ENCODE assay signal across 13 mouse cellular contexts in genomic region chr13:74071244-74071643, GRCm38 (mm10). TPM values are rescaled to one million over a fixed set of nuclear protein-coding genes. Genes with fewer than 3 reads are reported as not detected.
A peak's percentile ranks its signal among the peaks of the same experiment; 100 is the strongest.
DNase-seq lines count a peak whose midpoint lies in the region; ATAC-seq and TF ChIP-seq lines count a peak whose summit lies in the region.
"Not testable (repeated sequence)": the region's sequence is repeated elsewhere in the genome, so short reads cannot be mapped to it uniquely, and the experiment has no call there.
"Had no signal": no experiment of that assay in that cellular context is flagged by ENCODE, and none has a peak within 500 bp of the region (broad histone marks: within the 10 kb centered on the region; RNA-seq: fewer than 3 reads in every experiment).

No protein-coding gene starts in this region.

- not testable (repeated sequence) for H3K4me3 ChIP-seq in G1E (ENCODE audit: low read depth, low read length); intestine, embryonic 16.5 days (ENCODE audit: low read length); liver, embryonic 13.5 days (replicated peaks); liver, embryonic 16.5 days (ENCODE audit: low read depth, low read length)

- H3K4me2 ChIP-seq in intestine, embryonic 16.5 days (ENCODE audit: low read depth, low read length) = not testable (repeated sequence)
- H3K4me2 ChIP-seq in liver, embryonic 13.5 days = peak overlapping the region; percentile 29; the same call in 1 of the 2 replicates
- H3K4me2 ChIP-seq in liver, embryonic 16.5 days (ENCODE audit: low read depth, low read length) = 0 out of 2 replicates have a peak overlapping the region, but pooled peaks have one; percentile 2

- not testable (repeated sequence) for H3K36me3 ChIP-seq in G1E (replicated peaks); intestine, embryonic 16.5 days (ENCODE audit: control insufficient read depth, insufficient read depth, low read length); liver, embryonic 13.5 days; liver, embryonic 16.5 days (ENCODE audit: control insufficient read depth, insufficient read depth)

- not testable (repeated sequence) for TF ChIP-seq CTCF in G1E (IDR thresholded peaks at IDR 0.05; ENCODE audit: low read depth, low read length)

- not testable (repeated sequence) for DNase-seq in G1E (ENCODE audit: low spot score)
- peak; percentile 18 for DNase-seq in liver, embryonic 13.5 days

- H3K4me1 ChIP-seq in G1E (ENCODE audit: insufficient read depth, low read depth, low read length); intestine, embryonic 16.5 days (ENCODE audit: control insufficient read depth, insufficient read depth, low read length): not testable (repeated sequence)
- H3K4me1 ChIP-seq in liver, embryonic 13.5 days (replicated peaks) = peaks cover 32% of the 10 kb centered on the region
- H3K4me1 ChIP-seq in liver, embryonic 16.5 days (ENCODE audit: control insufficient read depth, low read depth, low read length) = peaks cover 16% of the 10 kb centered on the region

- not testable (repeated sequence) for H3K9me3 ChIP-seq in G1E (replicated peaks); intestine, embryonic 16.5 days (ENCODE audit: control insufficient read depth, low read length); liver, embryonic 13.5 days (replicated peaks); liver, embryonic 16.5 days (replicated peaks; ENCODE audit: control insufficient read depth, low read length)

- H3K27me3 ChIP-seq in G1E (ENCODE audit: insufficient read depth, low read length) = peaks cover 19% of the 10 kb centered on the region
- not testable (repeated sequence) for H3K27me3 ChIP-seq in intestine, embryonic 16.5 days (replicated peaks; ENCODE audit: control insufficient read depth, insufficient read depth, low read length); liver, embryonic 13.5 days; liver, embryonic 16.5 days (ENCODE audit: control insufficient read depth, insufficient read depth, low read depth, low read length)

- not testable (repeated sequence) for H3K9ac ChIP-seq in intestine, embryonic 16.5 days (ENCODE audit: low read depth, low read length); liver, embryonic 13.5 days; liver, embryonic 16.5 days (ENCODE audit: low read depth, low read length)

- ATAC-seq in G1E (ENCODE audit: extremely low read depth, insufficient number of reproducible peaks, low FRiP score, poor library complexity, severe bottlenecking) = peak; percentile 49
- ATAC-seq in erythroblast, adult 5-6 weeks (replicated peaks; ENCODE audit: low FRiP score, poor library complexity, severe bottlenecking) = peak; percentile 46; the same call in 1 of the 2 replicates
- ATAC-seq in intestine, embryonic 16.5 days = 0 out of 2 replicates have a peak, but pooled peaks have one; percentile 38
- peak; percentile 94 for ATAC-seq in liver, embryonic 13.5 days (ENCODE audit: low read depth)
- peak; percentile 87 for ATAC-seq in liver, embryonic 16.5 days (ENCODE audit: low read depth)
- ATAC-seq in megakaryocyte progenitor cell, adult 5-6 weeks (replicated peaks; ENCODE audit: poor library complexity) = peak; percentile 85

- WGBS in intestine, embryonic 16.5 days = 59% methylated on average over 1 of the region's 1 CpGs
- 12% methylated on average over 1 of the region's 1 CpGs for WGBS in liver, embryonic 13.5 days (ENCODE audit: insufficient replicate concordance)
- 30% methylated on average over 1 of the region's 1 CpGs for WGBS in liver, embryonic 16.5 days (ENCODE audit: insufficient replicate concordance)

- H3K27ac ChIP-seq in intestine, embryonic 16.5 days (ENCODE audit: low read length) = not testable (repeated sequence)
- H3K27ac ChIP-seq in liver, embryonic 13.5 days = peak overlapping the region; percentile 69
- H3K27ac ChIP-seq in liver, embryonic 16.5 days (ENCODE audit: low read length) = peak overlapping the region; percentile 68

RNA-seq across cellular contexts. Expression of gene Cep72, which starts 9.1 kb away (rescaled TPM):
- 14.4 and 16.3 TPM in 2 replicates for total RNA-seq in G1E (2014; fragmentation: Nextera tagmentation)
- 10.6 and 11.2 TPM in 2 replicates for total RNA-seq in G1E (2017)
- 1.1 and 3.4 TPM in 2 replicates for polyA plus RNA-seq in G1E (2012)
- 0.84 and 1.2 TPM in 2 replicates for total RNA-seq in erythroblast, adult 5-6 weeks (2015; ENCODE audit: low replicate concordance)
- total RNA-seq in erythroblast, adult 5-6 weeks (2017; ENCODE audit: low replicate concordance) = 2.6 and 5.4 TPM in 2 replicates
- 9.9 and 12.7 TPM in 2 replicates for polyA plus RNA-seq in intestine, embryonic 16.5 days (2015; fragmentation: Nextera tagmentation; extraction: Ambion mirVana)
- 7.8 and 8.6 TPM in 2 replicates for polyA plus RNA-seq in liver, embryonic 13.5 days (2015; fragmentation: Nextera tagmentation; extraction: Ambion mirVana)
- 7.2 and 7.3 TPM in 2 replicates for polyA plus RNA-seq in liver, embryonic 16.5 days (2015; fragmentation: Nextera tagmentation; extraction: Ambion mirVana)
- total RNA-seq in megakaryocyte progenitor cell, adult 5-6 weeks (2015) = 9.9 and 13.8 TPM in 2 replicates
- total RNA-seq in megakaryocyte progenitor cell, adult 5-6 weeks (2017) = 11.0 and 12.6 TPM in 2 replicates

RNA-seq across cellular contexts. Expression of gene Slc9a3, which starts 50.0 kb away (rescaled TPM):
- total RNA-seq in G1E (2014; fragmentation: Nextera tagmentation) (not detected in 2 replicates), G1E (2017) (0.06 and 0.11 TPM in 2 replicates)
- not detected in 2 replicates for polyA plus RNA-seq in G1E (2012)
- not detected in 2 replicates for total RNA-seq in erythroblast, adult 5-6 weeks (2015; ENCODE audit: low replicate concordance)
- total RNA-seq in erythroblast, adult 5-6 weeks (2017; ENCODE audit: low replicate concordance) = not detected in 2 replicates
- polyA plus RNA-seq in intestine, embryonic 16.5 days (2015; fragmentation: Nextera tagmentation; extraction: Ambion mirVana) = 8.5 and 10.3 TPM in 2 replicates
- polyA plus RNA-seq in liver, embryonic 13.5 days (2015; fragmentation: Nextera tagmentation; extraction: Ambion mirVana) = not detected in 2 replicates
- 0.02 TPM in 1 of 2 replicates, not detected in the other for polyA plus RNA-seq in liver, embryonic 16.5 days (2015; fragmentation: Nextera tagmentation; extraction: Ambion mirVana)
- not detected in 2 replicates for total RNA-seq in megakaryocyte progenitor cell, adult 5-6 weeks (2015)
- not detected in 2 replicates for total RNA-seq in megakaryocyte progenitor cell, adult 5-6 weeks (2017)
- total RNA-seq: ES-E14; hematopoietic stem cell, adult 5-6 weeks had no signal
- polyA plus RNA-seq: embryonic facial prominence, embryonic 13.5 days; forebrain, embryonic 11.5 days; forebrain, embryonic 14.5 days; heart, embryonic 11.5 days; hindbrain, embryonic 12.5 days had no signal

Comparison
In these comparisons a context has a peak if more than half of its experiments do, and no peak if none do; other contexts are left out.
1. ATAC-seq: peak in every context shown above with its lines; median percentile 94 in liver, embryonic 13.5 days; 87 in liver, embryonic 16.5 days; 85 in megakaryocyte progenitor cell, adult 5-6 weeks; 49 in G1E; 46 in erythroblast, adult 5-6 weeks; 38 in intestine, embryonic 16.5 days.